Mouse (Mus musculus): Measurements from ENCODE around the gene Fam98c.
A peak's percentile ranks its signal among the peaks of the same experiment; 100 is the strongest.
"Not testable (repeated sequence)": the region's sequence is repeated elsewhere in the genome, so short reads cannot be mapped to it uniquely, and the experiment has no call there.

The Fam98c gene

GRCm38 (mm10) chr7:29155838-29156782 lies at the start of gene Fam98c:
TSS of gene Fam98c (minus strand) at chr7:29156234.
- peak; percentile 56 for DNase-seq (ENCODE audit: low spot score)

- DNase-seq (ENCODE audit: low spot score) = no peak
Measured at GRCm38 (mm10) chr7:29202577-29202976, 46.5 kb upstream of the Fam98c start.

- DNase-seq (ENCODE audit: low spot score) = not testable (repeated sequence)
Measured at GRCm38 (mm10) chr7:29194230-29194629, 38.2 kb upstream of the Fam98c start.

GRCm38 (mm10) chr7:29181323-29181722 lies 25.3 kb upstream of the Fam98c start:
- DNase-seq (ENCODE audit: low spot score) = not testable (repeated sequence)

- no peak for DNase-seq (ENCODE audit: low spot score)
Measured at GRCm38 (mm10) chr7:29180854-29181236, 24.8 kb upstream of the Fam98c start.

- peak; percentile 77 for DNase-seq (ENCODE audit: low spot score)
Measured at GRCm38 (mm10) chr7:29180077-29180853, 24.2 kb upstream of the Fam98c start, which contains the start of gene Psmd8. TSS of gene Psmd8 (minus strand) at chr7:29180701.

GRCm38 (mm10) chr7:29179323-29179722 lies 23.3 kb upstream of the Fam98c start:
- DNase-seq (ENCODE audit: low spot score) = no peak

- DNase-seq (ENCODE audit: low spot score) = no peak
Measured at GRCm38 (mm10) chr7:29178106-29178505, 22.1 kb upstream of the Fam98c start.

GRCm38 (mm10) chr7:29172390-29173016 lies 16.5 kb upstream of the Fam98c start:
- no peak for DNase-seq (ENCODE audit: low spot score)

GRCm38 (mm10) chr7:29171562-29172097 lies 15.6 kb upstream of the Fam98c start:
- DNase-seq (ENCODE audit: low spot score) = no peak

- no peak for DNase-seq (ENCODE audit: low spot score)
Measured at GRCm38 (mm10) chr7:29170755-29171561, 14.9 kb upstream of the Fam98c start.

GRCm38 (mm10) chr7:29170066-29170754 lies 14.2 kb upstream of the Fam98c start, which contains the start of the genes Ggn and Spred3:
TSS of gene Ggn (plus strand) at chr7:29170210.
TSS of gene Spred3 (minus strand) at chr7:29170411.
- DNase-seq (ENCODE audit: low spot score) = peak; percentile 39

- DNase-seq (ENCODE audit: low spot score) = peak; percentile 33
Measured at GRCm38 (mm10) chr7:29169231-29170065, 13.4 kb upstream of the Fam98c start.

GRCm38 (mm10) chr7:29168791-29169230 lies 12.8 kb upstream of the Fam98c start:
- DNase-seq (ENCODE audit: low spot score) = no peak

GRCm38 (mm10) chr7:29168121-29168695 lies 12.2 kb upstream of the Fam98c start:
- DNase-seq (ENCODE audit: low spot score) = no peak

GRCm38 (mm10) chr7:29167656-29168055 lies 11.6 kb upstream of the Fam98c start:
- no peak for DNase-seq (ENCODE audit: low spot score)

GRCm38 (mm10) chr7:29162750-29163525 lies 6.9 kb upstream of the Fam98c start:
- DNase-seq (ENCODE audit: low spot score) = no peak

GRCm38 (mm10) chr7:29162294-29162693 lies 6.3 kb upstream of the Fam98c start:
- no peak for DNase-seq (ENCODE audit: low spot score)

Data from ovary, postnatal 10 days (tissue).